12 mouse cellular contexts compared by ENCODE assay signal in genomic region chrX:31165193-31165592, GRCm38 (mm10). TPM values are rescaled to one million over a fixed set of nuclear protein-coding genes. Genes with fewer than 3 reads are reported as not detected.
"Had no signal": no experiment of that assay in that cellular context is flagged by ENCODE, and none has a peak within 500 bp of the region (broad histone marks: within the 10 kb centered on the region; RNA-seq: fewer than 3 reads in every experiment).

No protein-coding gene starts in this region.

RNA-seq across cellular contexts. Expression of gene Btbd35f29, which starts 47.7 kb away (rescaled TPM):
- polyA plus RNA-seq: neural tube, embryonic 13.5 days; neural tube, embryonic 14.5 days; neural tube, embryonic 15.5 days; small intestine, adult 2 months; spleen, adult 2 months; stomach, embryonic 14.5 days; stomach, embryonic 15.5 days; stomach, embryonic 16.5 days; stomach, postnatal 0 days; thymus, adult 2 months; thymus, postnatal 0 days; urinary bladder, adult 2 months had no signal
